ENCODE assay signal across 28 mouse cellular contexts in the genomic region with DNA sequence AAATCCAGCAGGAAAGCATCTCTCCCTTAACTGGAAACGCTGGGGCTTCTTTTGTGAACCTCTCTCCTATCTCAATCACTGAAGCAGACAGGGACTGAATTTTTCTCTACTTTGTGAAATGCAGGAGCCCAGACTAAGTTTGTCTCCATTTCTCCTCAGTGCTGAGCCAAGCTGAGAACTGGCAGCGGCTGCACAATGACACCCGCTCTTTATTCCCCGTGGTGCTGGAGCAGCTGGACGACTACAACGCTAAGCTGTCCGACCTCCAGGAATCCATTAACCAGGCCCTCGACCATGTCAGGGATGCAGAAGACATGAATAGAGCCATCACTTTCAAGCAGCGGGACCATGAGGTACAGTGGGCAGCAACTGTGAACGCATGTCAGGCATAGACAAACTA.
DNase-seq lines count a peak whose midpoint lies in the region; ATAC-seq and TF ChIP-seq lines count a peak whose summit lies in the region.
"Had no signal": no experiment of that assay in that cellular context is flagged by ENCODE, and none has a peak within 500 bp of the region (broad histone marks: within the 10 kb centered on the region; RNA-seq: fewer than 3 reads in every experiment).

No protein-coding gene starts in this region.

- no peak overlapping the region for H3K9ac ChIP-seq in heart, adult 2 months (ENCODE audit: low read depth, low read length)
- H3K9ac ChIP-seq in heart, embryonic 11.5 days (ENCODE audit: low read depth, low read length) = no peak overlapping the region
- H3K9ac ChIP-seq in midbrain, embryonic 14.5 days (replicated peaks; ENCODE audit: low read length) = no peak overlapping the region
- H3K9ac ChIP-seq in midbrain, postnatal 0 days (replicated peaks; ENCODE audit: low read length, poor library complexity, severe bottlenecking) = no peak overlapping the region
- H3K9ac ChIP-seq: embryonic facial prominence, embryonic 13.5 days; forebrain, embryonic 15.5 days; heart, embryonic 13.5 days; hindbrain, embryonic 13.5 days; liver, embryonic 14.5 days; lung, embryonic 14.5 days had no signal

- H3K4me1 ChIP-seq in heart, adult 2 months (ENCODE audit: control insufficient read depth, insufficient read depth, low read length) = no peaks in the 10 kb centered on the region; the same call in 1 of the 2 replicates
- peaks cover 4% of the 10 kb centered on the region; the same call in 1 of the 2 replicates for H3K4me1 ChIP-seq in heart, embryonic 11.5 days (ENCODE audit: control insufficient read depth, insufficient read depth, low read length)
- H3K4me1 ChIP-seq in midbrain, embryonic 14.5 days (ENCODE audit: control insufficient read depth, insufficient read depth, low read length) = no peaks in the 10 kb centered on the region
- no peaks in the 10 kb centered on the region for H3K4me1 ChIP-seq in midbrain, postnatal 0 days (ENCODE audit: insufficient read depth, low read length)
- H3K4me1 ChIP-seq: forebrain, embryonic 10.5 days; forebrain, embryonic 15.5 days had no signal

- no peaks in the 10 kb centered on the region for H3K9me3 ChIP-seq in heart, embryonic 11.5 days (replicated peaks; ENCODE audit: control insufficient read depth, low read length)
- H3K9me3 ChIP-seq in midbrain, embryonic 14.5 days (ENCODE audit: control insufficient read depth, low read length) = no peaks in the 10 kb centered on the region
- no peaks in the 10 kb centered on the region for H3K9me3 ChIP-seq in midbrain, postnatal 0 days (ENCODE audit: low read length)
- H3K9me3 ChIP-seq: embryonic facial prominence, embryonic 13.5 days; forebrain, embryonic 10.5 days; forebrain, embryonic 15.5 days; heart, embryonic 13.5 days; hindbrain, embryonic 13.5 days had no signal

- TF ChIP-seq EP300 in heart, adult 2 months (IDR thresholded peaks at IDR 0.05; ENCODE audit: insufficient read depth, low read depth, low read length) = no peak

- 0 out of 2 replicates have a peak, but pooled peaks cover 1% of the 10 kb centered on the region for H3K79me2 ChIP-seq in heart, adult 2 months (replicated peaks; ENCODE audit: control insufficient read depth, insufficient read depth, low read length)

- no peak overlapping the region for H3K4me2 ChIP-seq in heart, embryonic 11.5 days
- H3K4me2 ChIP-seq in midbrain, embryonic 14.5 days (ENCODE audit: low read length) = no peak overlapping the region
- H3K4me2 ChIP-seq in midbrain, postnatal 0 days (ENCODE audit: low read depth, low read length, poor library complexity, severe bottlenecking) = no peak overlapping the region
- H3K4me2 ChIP-seq: embryonic facial prominence, embryonic 13.5 days; forebrain, embryonic 15.5 days; heart, embryonic 13.5 days; hindbrain, embryonic 13.5 days; lung, embryonic 14.5 days had no signal

- no peak for ATAC-seq in heart, embryonic 11.5 days (replicated peaks; ENCODE audit: insufficient number of reproducible peaks, low FRiP score, low TSS enrichment)
- no peak for ATAC-seq in midbrain, embryonic 14.5 days (ENCODE audit: low FRiP score, low TSS enrichment)
- no peak for ATAC-seq in midbrain, postnatal 0 days (ENCODE audit: low FRiP score)
- ATAC-seq: activated CD4-positive, CD25-positive, alpha-beta regulatory T cell, adult 4 months; forebrain, embryonic 15.5 days; intestine, embryonic 16.5 days had no signal

- peaks cover 20% of the 10 kb centered on the region for H3K36me3 ChIP-seq in heart, adult 2 months (ENCODE audit: control insufficient read depth, insufficient read depth, low read length)
- peaks cover 21% of the 10 kb centered on the region for H3K36me3 ChIP-seq in heart, embryonic 11.5 days (ENCODE audit: control insufficient read depth, insufficient read depth, low read length)
- no peaks in the 10 kb centered on the region for H3K36me3 ChIP-seq in midbrain, embryonic 14.5 days (ENCODE audit: control insufficient read depth, insufficient read depth, low read length)
- no peaks in the 10 kb centered on the region for H3K36me3 ChIP-seq in midbrain, postnatal 0 days (ENCODE audit: insufficient read depth, low read length)
- H3K36me3 ChIP-seq: forebrain, embryonic 10.5 days; forebrain, embryonic 15.5 days had no signal

- DNase-seq in cerebellum, postnatal 10 days = peak; percentile 23 to 40
- no peak for DNase-seq in cerebellum, postnatal 36 days
- peak; percentile 25 to 34 for DNase-seq in heart, adult 2 months
- DNase-seq in midbrain, embryonic 14.5 days = peak; percentile 20
- DNase-seq in midbrain, postnatal 0 days (ENCODE audit: low spot score) = no peak
- DNase-seq in skeletal muscle tissue, adult 2 months (ENCODE audit: low read depth, low spot score) = peak; percentile 17
- no peak for DNase-seq in layer of hippocampus, postnatal 25 days (ENCODE audit: extremely low spot score in 1 of 2, low spot score in 1 of 2)
- DNase-seq: adrenal gland, adult 2 months; cerebellum, adult 8-10 months; embryo, embryonic 11 days; kidney, adult 8-10 months; kidney, postnatal 4 days; layer of hippocampus, postnatal 36 days; liver; lung, embryonic 14.5 days; lung, postnatal 14 days; right cerebral cortex, postnatal 4 days had no signal

- no peak for TF ChIP-seq POLR2A in heart, adult 2 months (IDR thresholded peaks at IDR 0.05; ENCODE audit: insufficient read depth, low read depth, low read length)

- WGBS in heart, adult 2 months = 77% methylated on average over 10 of the region's 10 CpGs
- 81% methylated on average over 10 of the region's 10 CpGs for WGBS in heart, embryonic 11.5 days (ENCODE audit: insufficient replicate concordance)
- WGBS in midbrain, embryonic 14.5 days = 29% methylated on average over 10 of the region's 10 CpGs
- WGBS in midbrain, postnatal 0 days = 38% methylated on average over 10 of the region's 10 CpGs

- H3K27ac ChIP-seq in heart, adult 2 months = no peak overlapping the region
- no peak overlapping the region for H3K27ac ChIP-seq in heart, embryonic 11.5 days (ENCODE audit: low read depth, low read length)
- no peak overlapping the region for H3K27ac ChIP-seq in midbrain, embryonic 14.5 days (replicated peaks; ENCODE audit: low read depth, low read length)
- H3K27ac ChIP-seq in midbrain, postnatal 0 days (ENCODE audit: low read depth, low read length) = no peak overlapping the region
- H3K27ac ChIP-seq: embryonic facial prominence, embryonic 13.5 days; forebrain, embryonic 10.5 days; forebrain, embryonic 15.5 days; heart, embryonic 13.5 days; hindbrain, embryonic 13.5 days; kidney, postnatal 0 days; liver, embryonic 14.5 days had no signal

- no peaks in the 10 kb centered on the region for H3K27me3 ChIP-seq in heart, adult 2 months (ENCODE audit: control insufficient read depth, insufficient read depth, low read length)
- H3K27me3 ChIP-seq in heart, embryonic 11.5 days (ENCODE audit: control insufficient read depth, insufficient read depth, low read length) = no peaks in the 10 kb centered on the region
- no peaks in the 10 kb centered on the region for H3K27me3 ChIP-seq in midbrain, embryonic 14.5 days (ENCODE audit: control insufficient read depth, insufficient read depth, low read length)
- H3K27me3 ChIP-seq in midbrain, postnatal 0 days (ENCODE audit: insufficient read depth, low read length) = no peaks in the 10 kb centered on the region
- H3K27me3 ChIP-seq: CH12.LX; embryonic facial prominence, embryonic 13.5 days; forebrain, embryonic 15.5 days; heart, embryonic 13.5 days; hindbrain, embryonic 13.5 days had no signal

- no peak overlapping the region for H3K4me3 ChIP-seq in heart, adult 2 months
- no peak overlapping the region for H3K4me3 ChIP-seq in heart, embryonic 11.5 days (ENCODE audit: low read depth, low read length)
- H3K4me3 ChIP-seq in midbrain, embryonic 14.5 days (replicated peaks; ENCODE audit: low read depth, low read length) = no peak overlapping the region
- H3K4me3 ChIP-seq in midbrain, postnatal 0 days (ENCODE audit: low read depth, low read length) = no peak overlapping the region
- H3K4me3 ChIP-seq: embryonic facial prominence, embryonic 13.5 days; forebrain, embryonic 10.5 days; forebrain, embryonic 15.5 days; heart, embryonic 13.5 days; hindbrain, embryonic 13.5 days had no signal

- intact Hi-C loops in heart, adult 2 months (cut with DNase I) = no loop called here

- TF ChIP-seq CTCF in heart, adult 2 months (IDR thresholded peaks at IDR 0.05) = no peak
- no peak for TF ChIP-seq CTCF in midbrain, postnatal 0 days (IDR thresholded peaks at IDR 0.05)

Comparison
In these comparisons a context has a peak if more than half of its experiments do, and no peak if none do; other contexts are left out.
1. DNase-seq: peak in cerebellum, postnatal 10 days (2 of 2), heart, adult 2 months (2 of 2), midbrain, embryonic 14.5 days (single experiment) and skeletal muscle tissue, adult 2 months (single experiment); none in cerebellum, postnatal 36 days (0 of 2), midbrain, postnatal 0 days (single experiment) and layer of hippocampus, postnatal 25 days (0 of 2).